Mouse (Mus musculus) lung, embryonic 15.5 days (tissue): Measurements from ENCODE around the gene Uck2. TPM values are rescaled to one million over a fixed set of nuclear protein-coding genes. Genes with fewer than 3 reads are reported as not detected.

Experiments used
- ATAC-seq: fragments of 200-750 bp; cut with Nextera tagmentation; 2 replicates; pipeline ENCODE4 v1.8.0; 2017; ENCODE audit warnings: moderate number of reproducible peaks, borderline replicate concordance; ENCODE audit not compliant: low FRiP score, low TSS enrichment; ENCODE audit errors: extremely low read depth
- H3K27ac ChIP-seq: fragments of 300-500 bp; sonication (generic); 2 replicates; pipeline ENCODE4 v1.5.1; 2015; ENCODE audit warnings: moderate library complexity, mild to moderate bottlenecking, inconsistent platforms
- H3K27me3 ChIP-seq: fragments of 300-500 bp; sonication (generic); 2 replicates; pipeline ENCODE4 v1.6.1; 2015; ENCODE audit warnings: inconsistent platforms
- H3K36me3 ChIP-seq: fragments of 300-500 bp; sonication (generic); 2 replicates; pipeline ENCODE4 v1.6.1; 2015; ENCODE audit warnings: inconsistent platforms
- H3K4me1 ChIP-seq: fragments of 300-500 bp; sonication (generic); 2 replicates; pipeline ENCODE4 v1.6.1; 2015; ENCODE audit warnings: inconsistent platforms
- H3K4me2 ChIP-seq: fragments of 300-500 bp; sonication (generic); 2 replicates; pipeline ENCODE4 v1.6.1; 2015; ENCODE audit warnings: inconsistent platforms, mild to moderate bottlenecking, moderate library complexity
- H3K4me3 ChIP-seq: fragments of 300-500 bp; sonication (generic); 2 replicates; pipeline ENCODE4 v1.5.1; 2015; ENCODE audit warnings: mild to moderate bottlenecking, inconsistent platforms
- H3K9ac ChIP-seq: fragments of 300-500 bp; sonication (generic); 2 replicates; pipeline ENCODE4 v1.6.1; 2015; ENCODE audit warnings: inconsistent platforms
- H3K9me3 ChIP-seq: fragments of 300-500 bp; sonication (generic); 2 replicates; pipeline ENCODE4 v1.6.1; 2016; ENCODE audit warnings: inconsistent platforms
- WGBS: fragments of 180-500 bp; shearing (Covaris S2); methylation state at CpG from one replicate; pipeline ENCODE4 v1.1.7; 2015; 5-methylcytosine and 5-hydroxymethylcytosine counted together
- polyA plus RNA-seq: library from polyadenylated mRNA; unstranded; fragments of >200 nt; fragmentation: Nextera tagmentation; extraction: Ambion mirVana; gene quantifications from 2 replicates; pipeline ENCODE4 v1.2.1, GENCODE M21; 2015

Gene Uck2
- polyA plus RNA-seq, 1 experiment from 2014 or later = 79.2 TPM

- Histone ChIP-seq H3K9ac (no peak overlapping the region), H3K4me3 (no peak overlapping the region), H3K9me3 (no peaks in the 10 kb centered on the region), H3K4me2 (no peak overlapping the region), H3K36me3 (no peaks in the 10 kb centered on the region), H3K27ac (peak overlapping the region; percentile 19; the same call in 1 of the 2 replicates), H3K27me3 (no peaks in the 10 kb centered on the region), H3K4me1 (peaks cover 61% of the 10 kb centered on the region)
- WGBS = 80% methylated on average over 8 of the region's 8 CpGs
- ATAC-seq = no peak
Measured at GRCm38 (mm10) chr1:167249881-167250280, 35.2 kb downstream of the Uck2 start.

GRCm38 (mm10) chr1:167249252-167249651 lies 35.9 kb downstream of the Uck2 start:
- Histone ChIP-seq H3K27me3 (no peaks in the 10 kb centered on the region), H3K9me3 (no peaks in the 10 kb centered on the region), H3K4me1 (peaks cover 63% of the 10 kb centered on the region), H3K4me2 (no peak overlapping the region), H3K27ac (peak overlapping the region; percentile 19; the same call in 1 of the 2 replicates), H3K36me3 (no peaks in the 10 kb centered on the region), H3K4me3 (no peak overlapping the region), H3K9ac (no peak overlapping the region)
- 82% methylated on average over 19 of the region's 19 CpGs for WGBS
- no peak for ATAC-seq

GRCm38 (mm10) chr1:167247886-167248285 lies 37.2 kb downstream of the Uck2 start:
- peak overlapping the region; percentile 60 for H3K27ac ChIP-seq
- whole genome bisulfite sequencing = 73% methylated on average over 9 of the region's 9 CpGs
- peaks cover 66% of the 10 kb centered on the region for H3K4me1 ChIP-seq
- no peaks in the 10 kb centered on the region for H3K36me3 ChIP-seq
- H3K4me2 ChIP-seq = peak overlapping the region; percentile 8; the same call in 1 of the 2 replicates
- no peaks in the 10 kb centered on the region for H3K9me3 ChIP-seq
- no peak overlapping the region for H3K4me3 ChIP-seq
- H3K9ac ChIP-seq = no peak overlapping the region
- ATAC-seq = no peak
- no peaks in the 10 kb centered on the region for H3K27me3 ChIP-seq

GRCm38 (mm10) chr1:167246976-167247375 lies 38.1 kb downstream of the Uck2 start:
- Histone ChIP-seq H3K4me2 (no peak overlapping the region; the same call in 1 of the 2 replicates), H3K9ac (no peak overlapping the region), H3K9me3 (no peaks in the 10 kb centered on the region), H3K36me3 (no peaks in the 10 kb centered on the region), H3K4me1 (peaks cover 72% of the 10 kb centered on the region), H3K27me3 (no peaks in the 10 kb centered on the region), H3K4me3 (no peak overlapping the region), H3K27ac (peak overlapping the region; percentile 60)
- ATAC-seq = peak; percentile 36; the same call in 1 of the 2 replicates
- 24% methylated on average over 8 of the region's 8 CpGs for WGBS

GRCm38 (mm10) chr1:167246275-167246674 lies 38.8 kb downstream of the Uck2 start:
- no peak for ATAC-seq
- H3K36me3 ChIP-seq = no peaks in the 10 kb centered on the region
- peaks cover 74% of the 10 kb centered on the region for H3K4me1 ChIP-seq
- no peak overlapping the region for H3K4me3 ChIP-seq
- H3K4me2 ChIP-seq = no peak overlapping the region
- 0 out of 2 replicates have a peak overlapping the region, but pooled peaks have one; percentile 38 for H3K27ac ChIP-seq
- H3K9ac ChIP-seq = no peak overlapping the region
- no peaks in the 10 kb centered on the region for H3K27me3 ChIP-seq
- H3K9me3 ChIP-seq = no peaks in the 10 kb centered on the region
- 63% methylated on average over 9 of the region's 9 CpGs for WGBS

- no peak overlapping the region for H3K9ac ChIP-seq
- WGBS = 49% methylated on average over 9 of the region's 9 CpGs
- H3K9me3 ChIP-seq = no peaks in the 10 kb centered on the region
- no peak overlapping the region for H3K4me2 ChIP-seq
- no peaks in the 10 kb centered on the region for H3K27me3 ChIP-seq
- H3K4me3 ChIP-seq = no peak overlapping the region
- ATAC-seq = no peak
- H3K36me3 ChIP-seq = no peaks in the 10 kb centered on the region
- peak overlapping the region; percentile 16; the same call in 1 of the 2 replicates for H3K27ac ChIP-seq
- H3K4me1 ChIP-seq = peaks cover 74% of the 10 kb centered on the region
Measured at GRCm38 (mm10) chr1:167245180-167245641, 39.9 kb downstream of the Uck2 start.

- Histone ChIP-seq H3K4me2 (no peak overlapping the region), H3K36me3 (no peaks in the 10 kb centered on the region), H3K9ac (no peak overlapping the region), H3K9me3 (no peaks in the 10 kb centered on the region), H3K27me3 (no peaks in the 10 kb centered on the region), H3K4me1 (peaks cover 68% of the 10 kb centered on the region), H3K4me3 (no peak overlapping the region), H3K27ac (no peak overlapping the region)
- no peak for ATAC-seq
- WGBS = 27% methylated on average over 7 of the region's 7 CpGs
Measured at GRCm38 (mm10) chr1:167242191-167242681, 42.9 kb downstream of the Uck2 start.

- H3K4me2 ChIP-seq = no peak overlapping the region
- H3K27ac ChIP-seq = no peak overlapping the region
- no peak for ATAC-seq
- H3K4me1 ChIP-seq = peaks cover 67% of the 10 kb centered on the region
- no peak overlapping the region for H3K9ac ChIP-seq
- no peaks in the 10 kb centered on the region for H3K9me3 ChIP-seq
- no peaks in the 10 kb centered on the region for H3K36me3 ChIP-seq
- H3K27me3 ChIP-seq = no peaks in the 10 kb centered on the region
- 85% methylated on average over 3 of the region's 3 CpGs for WGBS
- no peak overlapping the region for H3K4me3 ChIP-seq
Measured at GRCm38 (mm10) chr1:167241487-167241886, 43.6 kb downstream of the Uck2 start.

- no peak overlapping the region for H3K4me2 ChIP-seq
- no peaks in the 10 kb centered on the region for H3K9me3 ChIP-seq
- ATAC-seq = no peak
- no peak overlapping the region for H3K4me3 ChIP-seq
- 57% methylated on average over 5 of the region's 5 CpGs for WGBS
- peaks cover 57% of the 10 kb centered on the region for H3K4me1 ChIP-seq
- H3K27ac ChIP-seq = no peak overlapping the region
- H3K36me3 ChIP-seq = peaks cover 2% of the 10 kb centered on the region; the same call in 1 of the 2 replicates
- H3K27me3 ChIP-seq = no peaks in the 10 kb centered on the region
- H3K9ac ChIP-seq = no peak overlapping the region
Measured at GRCm38 (mm10) chr1:167240361-167240760, 44.8 kb downstream of the Uck2 start.

- Histone ChIP-seq H3K27me3 (no peaks in the 10 kb centered on the region), H3K27ac (no peak overlapping the region), H3K4me3 (no peak overlapping the region), H3K36me3 (peaks cover 7% of the 10 kb centered on the region; the same call in 1 of the 2 replicates), H3K4me2 (no peak overlapping the region), H3K9me3 (no peaks in the 10 kb centered on the region), H3K9ac (no peak overlapping the region), H3K4me1 (peaks cover 52% of the 10 kb centered on the region)
- no peak for ATAC-seq
- WGBS = 54% methylated on average over 12 of the region's 12 CpGs
Measured at GRCm38 (mm10) chr1:167239916-167240315, 45.2 kb downstream of the Uck2 start.

GRCm38 (mm10) chr1:167237798-167238197 lies 47.3 kb downstream of the Uck2 start:
- Histone ChIP-seq H3K36me3 (peaks cover 19% of the 10 kb centered on the region), H3K4me3 (no peak overlapping the region), H3K4me2 (no peak overlapping the region), H3K27ac (no peak overlapping the region), H3K9me3 (no peaks in the 10 kb centered on the region), H3K9ac (no peak overlapping the region), H3K4me1 (peaks cover 37% of the 10 kb centered on the region), H3K27me3 (no peaks in the 10 kb centered on the region)
- ATAC-seq = peak; percentile 71
- 56% methylated on average over 11 of the region's 11 CpGs for WGBS

- H3K4me3 ChIP-seq = no peak overlapping the region
- H3K36me3 ChIP-seq = peaks cover 19% of the 10 kb centered on the region
- H3K4me2 ChIP-seq = no peak overlapping the region
- peaks cover 32% of the 10 kb centered on the region for H3K4me1 ChIP-seq
- H3K27me3 ChIP-seq = no peaks in the 10 kb centered on the region
- no peak for ATAC-seq
- no peak overlapping the region for H3K9ac ChIP-seq
- H3K27ac ChIP-seq = no peak overlapping the region
- no peaks in the 10 kb centered on the region for H3K9me3 ChIP-seq
- WGBS = 53% methylated on average over 8 of the region's 8 CpGs
Measured at GRCm38 (mm10) chr1:167236790-167237189, 48.3 kb downstream of the Uck2 start.
